Mouse (Mus musculus) spleen, adult 2 months (tissue): Measurements from ENCODE around the gene Rims1. TPM values are rescaled to one million over a fixed set of nuclear protein-coding genes. Genes with fewer than 3 reads are reported as not detected.

ENCODE experiments used
- DNase-seq, 2 experiments: peaks; one replicate each; pipeline versions ENCODE4 v3.0.0 to v3.0.0-alpha.2; 2012 to 2021; ENCODE audit warnings: low spot score in 2 of 2, low read depth in 1 of 2
- H3K27ac ChIP-seq: fragments of 200-500 bp; 2 replicates; pipeline ENCODE4 v1.5.1; 2012; ENCODE audit warnings: low read length, inconsistent platforms; ENCODE audit not compliant: insufficient read depth
- H3K27me3 ChIP-seq: fragments of 200-500 bp; 2 replicates; pipeline ENCODE4 v1.6.1; 2012; ENCODE audit warnings: mild to moderate bottlenecking, moderate library complexity, low read length, inconsistent platforms; ENCODE audit not compliant: control insufficient read depth, insufficient read depth
- H3K36me3 ChIP-seq: fragments of 200-500 bp; 2 replicates; pipeline ENCODE4 v1.6.1; 2012; ENCODE audit warnings: mild to moderate bottlenecking, low read length, inconsistent platforms; ENCODE audit not compliant: control insufficient read depth, insufficient read depth
- H3K4me1 ChIP-seq: fragments of 200-500 bp; 2 replicates; pipeline ENCODE4 v1.6.1; 2011; ENCODE audit warnings: inconsistent platforms; ENCODE audit not compliant: control insufficient read depth, insufficient read depth, insufficient read length
- H3K4me3 ChIP-seq: fragments of 200-500 bp; 2 replicates; pipeline ENCODE4 v1.5.1; 2011; ENCODE audit warnings: mild to moderate bottlenecking, inconsistent platforms; ENCODE audit not compliant: insufficient read depth, insufficient read length; ENCODE audit errors: extremely low read depth
- CTCF ChIP-seq: fragments of 200-500 bp; IDR thresholded peaks from 2 replicates; pipeline ENCODE4 v1.5.1; 2011; ENCODE audit warnings: mild to moderate bottlenecking, inconsistent platforms; ENCODE audit not compliant: insufficient read depth, insufficient read length, insufficient replicate concordance; ENCODE audit errors: extremely low read depth
- POLR2A ChIP-seq: fragments of 200-500 bp; IDR thresholded peaks from 2 replicates; pipeline ENCODE4 v1.6.1; 2011; ENCODE audit warnings: low read depth, low read length, inconsistent platforms
- WGBS: fragments of 180-500 bp; shearing (Covaris S2); methylation state at CpG from one replicate; pipeline ENCODE4 v1.1.7; 2018; 5-methylcytosine and 5-hydroxymethylcytosine counted together
- polyA plus RNA-seq: library from polyadenylated mRNA; depleted of rRNA; stranded (reverse); fragments of >200 nt; gene quantifications from 2 replicates; pipeline ENCODE4 v1.2.3, GENCODE M21; 2012

The Rims1 gene
- polyA plus RNA-seq, 1 experiment = 0.05 TPM

- Histone ChIP-seq H3K4me3 (no peak overlapping the region; the same call in 1 of the 2 replicates), H3K27me3 (no peaks in the 10 kb centered on the region), H3K27ac (no peak overlapping the region), H3K36me3 (no peaks in the 10 kb centered on the region), H3K4me1 (no peaks in the 10 kb centered on the region)
- WGBS = 84% methylated on average over 5 of the region's 5 CpGs
- no peak for DNase-seq
- TF ChIP-seq POLR2A (no peak), CTCF (no peak)
Measured at GRCm38 (mm10) chr1:22744655-22745054, 61.1 kb downstream of the Rims1 start.

GRCm38 (mm10) chr1:22737491-22737890, 68.3 kb downstream of the Rims1 start:
- DNase-seq = no peak
- no peaks in the 10 kb centered on the region for H3K27me3 ChIP-seq
- WGBS = 84% methylated on average over 6 of the region's 6 CpGs
- no peak overlapping the region for H3K4me3 ChIP-seq
- H3K27ac ChIP-seq = no peak overlapping the region
- no peak for TF ChIP-seq CTCF
- no peak for TF ChIP-seq POLR2A
- H3K36me3 ChIP-seq = no peaks in the 10 kb centered on the region
- no peaks in the 10 kb centered on the region for H3K4me1 ChIP-seq

- Histone ChIP-seq H3K27ac (no peak overlapping the region), H3K4me3 (no peak overlapping the region), H3K36me3 (no peaks in the 10 kb centered on the region), H3K4me1 (no peaks in the 10 kb centered on the region), H3K27me3 (no peaks in the 10 kb centered on the region)
- TF ChIP-seq CTCF = no peak
- no peak for TF ChIP-seq POLR2A
- DNase-seq = no peak
- 76% methylated on average over 2 of the region's 2 CpGs for WGBS
Measured at GRCm38 (mm10) chr1:22734429-22734828, 71.4 kb downstream of the Rims1 start.

GRCm38 (mm10) chr1:22733281-22733680, 72.5 kb downstream of the Rims1 start:
- WGBS = 97% methylated on average over 1 of the region's 1 CpGs

GRCm38 (mm10) chr1:22728207-22728606, 77.6 kb downstream of the Rims1 start:
- no peak for TF ChIP-seq CTCF
- TF ChIP-seq POLR2A = no peak
- H3K4me3 ChIP-seq = no peak overlapping the region
- H3K27ac ChIP-seq = no peak overlapping the region
- no peaks in the 10 kb centered on the region for H3K27me3 ChIP-seq
- no peak for DNase-seq
- no peaks in the 10 kb centered on the region for H3K36me3 ChIP-seq
- H3K4me1 ChIP-seq = no peaks in the 10 kb centered on the region
- WGBS = 59% methylated on average over 4 of the region's 4 CpGs

More at GRCm38 (mm10) chr1:22733281-22733680, 72.5 kb downstream of the Rims1 start:
- DNase-seq = no peak
- TF ChIP-seq CTCF (no peak), POLR2A (no peak)
- Histone ChIP-seq H3K36me3 (no peaks in the 10 kb centered on the region), H3K27ac (no peak overlapping the region), H3K4me1 (no peaks in the 10 kb centered on the region), H3K4me3 (no peak overlapping the region), H3K27me3 (no peaks in the 10 kb centered on the region)

GRCm38 (mm10) chr1:22721706-22722105, 84.1 kb downstream of the Rims1 start:
- H3K4me3 ChIP-seq = no peak overlapping the region
- no peak for DNase-seq
- H3K4me1 ChIP-seq = no peaks in the 10 kb centered on the region
- H3K27me3 ChIP-seq = no peaks in the 10 kb centered on the region
- no peaks in the 10 kb centered on the region for H3K36me3 ChIP-seq
- H3K27ac ChIP-seq = no peak overlapping the region
- no peak for TF ChIP-seq POLR2A
- no peak for TF ChIP-seq CTCF

GRCm38 (mm10) chr1:22720714-22721113, 85.1 kb downstream of the Rims1 start:
- Histone ChIP-seq H3K36me3 (no peaks in the 10 kb centered on the region), H3K27ac (no peak overlapping the region), H3K27me3 (no peaks in the 10 kb centered on the region), H3K4me3 (no peak overlapping the region), H3K4me1 (no peaks in the 10 kb centered on the region)
- TF ChIP-seq POLR2A (no peak), CTCF (no peak)
- WGBS = 57% methylated on average over 2 of the region's 2 CpGs
- DNase-seq = no peak
